Mouse (Mus musculus): ENCODE results near the gene Dbnl.

GRCm38 (mm10) chr11:5804174-5804573 is 15.9 kb downstream of the Dbnl start:
- TF ChIP-seq POLR2A (IDR thresholded peaks at IDR 0.05; ENCODE audit: insufficient read length, low read depth): no peak
- TF ChIP-seq E2F4 (IDR thresholded peaks at IDR 0.05; ENCODE audit: insufficient read depth): no peak
- no peak for TF ChIP-seq MAX (IDR thresholded peaks at IDR 0.05; ENCODE audit: low read depth)
- TF ChIP-seq MYOD1 (IDR thresholded peaks at IDR 0.05; ENCODE audit: control insufficient read depth in 1 of 3, insufficient read length in 2 of 3, low read depth in 2 of 3): no peak
- no peak for TF ChIP-seq USF1 (IDR thresholded peaks at IDR 0.05; ENCODE audit: low read depth)
- no peak for TF ChIP-seq TCF12 (IDR thresholded peaks at IDR 0.05; ENCODE audit: insufficient read depth, poor library complexity, severe bottlenecking)
- no peak for TF ChIP-seq MYOG (IDR thresholded peaks at IDR 0.05; ENCODE audit: control insufficient read depth in 1 of 3, insufficient read depth in 1 of 3, insufficient read length in 2 of 3, low read depth in 2 of 3)
- TF ChIP-seq SRF (IDR thresholded peaks at IDR 0.05; ENCODE audit: control insufficient read depth, insufficient read length, low read depth): no peak
- TF ChIP-seq POLR2AphosphoS2 (IDR thresholded peaks at IDR 0.05; ENCODE audit: insufficient read length, low read depth): no peak
- TF ChIP-seq CEBPB (IDR thresholded peaks at IDR 0.05; ENCODE audit: insufficient read depth, poor library complexity, severe bottlenecking): no peak

All from myocyte (in vitro differentiated cells).